Mouse (Mus musculus): ENCODE data around the gene Sult5a1.

The Sult5a1 gene

GRCm38 (mm10) chr8:123135806-123136205 lies 22.3 kb downstream of the Sult5a1 start:
- CTCF ChIA-PET, result no interaction called here

- CTCF ChIA-PET, result no interaction called here
Measured at GRCm38 (mm10) chr8:123135406-123135805, 22.7 kb downstream of the Sult5a1 start.

GRCm38 (mm10) chr8:123134149-123134713 lies 23.9 kb downstream of the Sult5a1 start:
- CTCF ChIA-PET, result no interaction called here

- CTCF ChIA-PET, result no interaction called here
Measured at GRCm38 (mm10) chr8:123132953-123133352, 25.2 kb downstream of the Sult5a1 start.

GRCm38 (mm10) chr8:123131041-123131440 lies 27.1 kb downstream of the Sult5a1 start:
- CTCF ChIA-PET, result no interaction called here

- CTCF ChIA-PET, result no interaction called here
Measured at GRCm38 (mm10) chr8:123126193-123126816, 31.8 kb downstream of the Sult5a1 start.

GRCm38 (mm10) chr8:123122670-123123069 lies 35.4 kb downstream of the Sult5a1 start:
- CTCF ChIA-PET, result no interaction called here

- CTCF ChIA-PET, result interaction anchor here (0.6 kb wide), 1 partner anchor 9 kb away, joined by 3 read pairs; no protein-coding TSS in a partner anchor
Measured at GRCm38 (mm10) chr8:123122059-123122458, 36.1 kb downstream of the Sult5a1 start.

GRCm38 (mm10) chr8:123117744-123118143 lies 40.4 kb downstream of the Sult5a1 start:
- CTCF ChIA-PET, result interaction anchor here (0.7 kb wide), 1 partner anchor 10 kb away, joined by 8 read pairs; no protein-coding TSS in a partner anchor

- CTCF ChIA-PET, result interaction anchor here (0.7 kb wide), 1 partner anchor 9 kb away, joined by 8 read pairs; no protein-coding TSS in a partner anchor
Measured at GRCm38 (mm10) chr8:123117127-123117731, 40.9 kb downstream of the Sult5a1 start, which contains the start of gene Cpne7. Gene Cpne7 (plus strand): TSS chr8:123117374.

- CTCF ChIA-PET, result interaction anchor here (0.7 kb wide), 1 partner anchor 15 kb away, joined by 7 read pairs; no protein-coding TSS in a partner anchor
Measured at GRCm38 (mm10) chr8:123114644-123115043, 43.5 kb downstream of the Sult5a1 start.

- CTCF ChIA-PET, result no interaction called here
Measured at GRCm38 (mm10) chr8:123113908-123114469, 44.1 kb downstream of the Sult5a1 start.

- CTCF ChIA-PET, result interaction anchor here (0.6 kb wide), 1 partner anchor 9 kb away, joined by 3 read pairs; no protein-coding TSS in a partner anchor
Measured at GRCm38 (mm10) chr8:123112892-123113291, 45.2 kb downstream of the Sult5a1 start.

GRCm38 (mm10) chr8:123110649-123111048 lies 47.5 kb downstream of the Sult5a1 start:
- CTCF ChIA-PET, result interaction anchor here (0.5 to 0.9 kb wide), 4 partner anchors 15 to 444 kb away, joined by 4 to 19 read pairs (median 5); no protein-coding TSS in a partner anchor

GRCm38 (mm10) chr8:123108953-123109352 lies 49.2 kb downstream of the Sult5a1 start:
- CTCF ChIA-PET, result interaction anchor here (0.7 kb wide), 1 partner anchor 1644 kb away, joined by 3 read pairs; no protein-coding TSS in a partner anchor

- CTCF ChIA-PET, result interaction anchor here (0.7 to 1.1 kb wide), 2 partner anchors 10 to 12 kb away, joined by 4 to 8 read pairs; no protein-coding TSS in a partner anchor
Measured at GRCm38 (mm10) chr8:123108010-123108409, 50.1 kb downstream of the Sult5a1 start.

GRCm38 (mm10) chr8:123106531-123106930 lies 51.6 kb downstream of the Sult5a1 start:
- CTCF ChIA-PET, result interaction anchor here (0.6 to 0.9 kb wide), 3 partner anchors 87 to 232 kb away, joined by 3 to 4 read pairs (median 4); no protein-coding TSS in a partner anchor

GRCm38 (mm10) chr8:123105553-123106326 lies 52.4 kb downstream of the Sult5a1 start:
- CTCF ChIA-PET, result interaction anchor here (0.6 kb wide), 2 partner anchors 87 to 116 kb away, joined by 3 to 4 read pairs; no protein-coding TSS in a partner anchor

- CTCF ChIA-PET, result no interaction called here
Measured at GRCm38 (mm10) chr8:123104046-123104767, 53.9 kb downstream of the Sult5a1 start.

GRCm38 (mm10) chr8:123103285-123103684 lies 54.8 kb downstream of the Sult5a1 start:
- CTCF ChIA-PET, result interaction anchor here (0.5 to 0.6 kb wide), 2 partner anchors 164 to 234 kb away, joined by 4 to 7 read pairs; no protein-coding TSS in a partner anchor

Measured in spleen, embryonic (tissue).